Mouse (Mus musculus): Measurements from ENCODE around the gene Exd2. TPM values are rescaled to one million over a fixed set of nuclear protein-coding genes. Genes with fewer than 3 reads are reported as not detected.

The Exd2 gene
- polyA plus RNA-seq, 1 experiment from 2014 or later = 10.6 TPM

DNA sequence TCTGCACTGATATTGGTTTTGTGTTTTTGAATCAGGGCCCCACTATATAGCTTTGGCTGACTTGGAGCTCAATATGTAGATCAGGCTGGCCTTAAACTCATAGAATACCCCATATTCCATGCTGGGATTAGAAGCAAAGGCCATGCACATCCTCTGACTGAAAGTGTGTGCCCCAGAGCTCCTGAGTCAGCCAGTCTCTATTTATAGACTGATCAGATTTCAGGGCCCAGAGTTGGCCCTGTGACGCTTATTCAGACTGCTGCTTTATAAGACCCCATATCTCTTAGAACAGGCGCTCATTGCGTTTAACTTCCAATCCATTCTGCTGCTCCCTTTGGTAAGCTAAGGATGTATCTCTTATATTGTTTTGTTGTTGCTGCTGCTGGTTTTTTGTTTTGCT lies 17.1 kb downstream of the Exd2 start:
- Histone ChIP-seq H3K4me3 (ENCODE audit: low read depth, low read length) (no peak overlapping the region), H3K9me3 (ENCODE audit: low read length) (no peaks in the 10 kb centered on the region), H3K27me3 (replicated peaks; ENCODE audit: insufficient read depth, low read length) (no peaks in the 10 kb centered on the region), H3K36me3 (ENCODE audit: insufficient read depth, low read length) (no peaks in the 10 kb centered on the region), H3K4me2 (replicated peaks; ENCODE audit: low read depth, low read length) (no peak overlapping the region), H3K27ac (ENCODE audit: low read length) (no peak overlapping the region), H3K4me1 (ENCODE audit: insufficient read depth, low read depth, low read length) (no peaks in the 10 kb centered on the region), H3K9ac (replicated peaks; ENCODE audit: low read depth) (no peak overlapping the region)
- ATAC-seq (no peak), DNase-seq (ENCODE audit: low spot score) (no peak)
- 91% methylated on average over 3 of the region's 3 CpGs for WGBS
- no peak for TF ChIP-seq EP300 (IDR thresholded peaks at IDR 0.05)

DNA sequence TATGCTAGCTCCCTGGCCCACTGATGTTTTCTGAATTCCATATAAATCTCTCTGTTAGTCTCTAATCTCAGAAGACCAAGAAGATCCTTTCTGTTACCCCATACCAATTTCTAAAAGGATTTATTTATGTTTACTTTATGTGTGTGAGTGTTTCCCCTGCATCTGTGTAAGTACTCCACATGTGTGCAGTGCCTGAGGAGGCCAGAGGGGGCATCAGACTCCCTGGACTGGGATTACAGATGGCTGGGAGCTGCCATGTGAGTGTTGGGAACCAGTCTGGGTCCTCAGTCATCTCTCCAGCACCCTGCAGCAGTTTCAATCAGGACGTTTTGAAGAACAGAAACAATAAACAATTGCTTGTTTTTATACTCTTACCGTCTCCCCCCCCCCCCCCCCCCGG lies 20.5 kb downstream of the Exd2 start:
- H3K4me2 ChIP-seq (replicated peaks; ENCODE audit: low read depth, low read length) = no peak overlapping the region
- WGBS = 51% methylated on average over 3 of the region's 3 CpGs
- no peak overlapping the region for H3K9ac ChIP-seq (replicated peaks; ENCODE audit: low read depth)
- TF ChIP-seq CTCF (IDR thresholded peaks at IDR 0.05) = 0 out of 2 replicates have a peak, but pooled peaks have one; percentile 8
- TF ChIP-seq EP300 (IDR thresholded peaks at IDR 0.05) = no peak
- ATAC-seq (no peak), DNase-seq (ENCODE audit: low spot score) (no peak)
- H3K4me3 ChIP-seq (ENCODE audit: low read depth, low read length) = no peak overlapping the region
- 0 out of 2 replicates have a peak, but pooled peaks cover 5% of the 10 kb centered on the region for H3K36me3 ChIP-seq (ENCODE audit: insufficient read depth, low read length)
- H3K4me1 ChIP-seq (ENCODE audit: insufficient read depth, low read depth, low read length) = no peaks in the 10 kb centered on the region
- H3K27me3 ChIP-seq (replicated peaks; ENCODE audit: insufficient read depth, low read length) = no peaks in the 10 kb centered on the region
- H3K9me3 ChIP-seq (ENCODE audit: low read length) = no peaks in the 10 kb centered on the region
- H3K27ac ChIP-seq (ENCODE audit: low read length) = no peak overlapping the region

DNA sequence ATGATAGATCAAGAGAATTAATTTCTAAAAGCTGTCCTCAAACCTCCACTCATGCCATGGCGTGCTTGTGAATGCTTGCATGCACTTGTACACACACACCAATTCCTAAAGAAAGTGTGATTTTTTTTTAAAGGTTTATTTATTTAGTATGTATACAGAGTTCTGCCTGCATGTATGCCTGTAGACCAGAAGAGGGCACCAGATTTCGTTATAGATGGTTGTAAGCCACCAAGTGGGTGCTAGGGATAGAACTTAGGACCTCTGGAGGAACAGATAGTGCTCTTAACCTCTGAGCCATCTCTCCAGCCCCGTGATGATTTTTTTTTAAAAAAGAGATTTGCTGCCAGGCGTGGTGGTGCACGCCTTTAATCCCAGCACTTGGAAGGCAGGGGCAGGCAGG lies 30.4 kb downstream of the Exd2 start:
- ATAC-seq (no peak), DNase-seq (ENCODE audit: low spot score) (no peak)
- TF ChIP-seq CTCF (IDR thresholded peaks at IDR 0.05) = peak; percentile 4; the same call in 1 of the 2 replicates
- no peak for TF ChIP-seq EP300 (IDR thresholded peaks at IDR 0.05)
- Histone ChIP-seq H3K4me3 (ENCODE audit: low read depth, low read length) (no peak overlapping the region), H3K4me1 (ENCODE audit: insufficient read depth, low read depth, low read length) (no peaks in the 10 kb centered on the region), H3K9ac (replicated peaks; ENCODE audit: low read depth) (no peak overlapping the region), H3K27me3 (replicated peaks; ENCODE audit: insufficient read depth, low read length) (no peaks in the 10 kb centered on the region), H3K4me2 (replicated peaks; ENCODE audit: low read depth, low read length) (no peak overlapping the region), H3K27ac (ENCODE audit: low read length) (no peak overlapping the region), H3K9me3 (ENCODE audit: low read length) (no peaks in the 10 kb centered on the region), H3K36me3 (ENCODE audit: insufficient read depth, low read length) (peaks cover 7% of the 10 kb centered on the region; the same call in 1 of the 2 replicates)
- WGBS = 96% methylated on average over 5 of the region's 5 CpGs

DNA sequence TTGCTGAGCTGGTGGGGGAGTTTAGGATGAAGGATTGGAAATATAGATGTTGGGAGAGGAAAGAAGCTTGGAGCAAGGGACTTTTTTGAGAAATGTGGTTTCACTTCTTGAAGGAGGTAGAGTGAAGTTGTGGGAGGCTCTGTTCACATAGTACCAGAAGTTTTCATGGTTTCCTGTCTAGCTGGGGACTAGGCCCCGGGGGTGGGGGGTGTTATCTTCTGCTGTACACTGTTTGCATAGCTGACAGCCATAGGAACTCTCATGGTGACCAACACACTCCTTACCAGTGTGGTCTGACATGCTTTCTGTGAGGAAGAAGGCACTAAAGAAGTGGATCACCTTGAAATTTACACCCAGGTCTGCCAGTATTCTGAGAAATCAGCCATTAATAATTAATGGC lies 32.8 kb downstream of the Exd2 start:
- no peak overlapping the region for H3K4me2 ChIP-seq (replicated peaks; ENCODE audit: low read depth, low read length)
- H3K4me3 ChIP-seq (ENCODE audit: low read depth, low read length) = no peak overlapping the region
- DNase-seq (ENCODE audit: low spot score) (no peak), ATAC-seq (no peak)
- H3K9ac ChIP-seq (replicated peaks; ENCODE audit: low read depth) = no peak overlapping the region
- H3K4me1 ChIP-seq (ENCODE audit: insufficient read depth, low read depth, low read length) = no peaks in the 10 kb centered on the region
- H3K36me3 ChIP-seq (ENCODE audit: insufficient read depth, low read length) = peaks cover 7% of the 10 kb centered on the region; the same call in 1 of the 2 replicates
- TF ChIP-seq CTCF (IDR thresholded peaks at IDR 0.05) = no peak
- TF ChIP-seq EP300 (IDR thresholded peaks at IDR 0.05) = no peak
- 57% methylated on average over 1 of the region's 1 CpGs for WGBS
- no peaks in the 10 kb centered on the region for H3K27me3 ChIP-seq (replicated peaks; ENCODE audit: insufficient read depth, low read length)
- no peaks in the 10 kb centered on the region for H3K9me3 ChIP-seq (ENCODE audit: low read length)
- H3K27ac ChIP-seq (ENCODE audit: low read length) = no peak overlapping the region

DNA sequence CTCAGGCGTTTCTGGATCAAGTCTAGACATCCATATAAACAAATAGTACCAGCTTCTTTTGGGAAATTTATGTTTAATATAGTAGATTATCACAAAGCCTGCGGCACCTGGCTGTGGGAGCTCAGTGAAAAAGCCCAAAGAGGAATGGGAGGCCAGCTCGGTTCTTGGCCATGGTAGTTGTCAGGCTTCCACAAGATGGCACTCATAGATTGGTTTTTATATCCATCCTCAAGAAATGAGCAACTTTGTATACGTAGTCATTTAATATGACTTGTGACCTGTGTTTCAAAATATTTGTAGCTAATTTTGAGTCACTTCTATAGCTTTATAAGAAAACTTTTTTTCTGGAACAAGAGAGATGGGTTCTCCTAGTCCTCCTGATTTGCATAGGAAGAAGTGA lies 35.5 kb downstream of the Exd2 start:
- Histone ChIP-seq H3K4me3 (ENCODE audit: low read depth, low read length) (no peak overlapping the region), H3K9me3 (ENCODE audit: low read length) (no peaks in the 10 kb centered on the region), H3K27me3 (replicated peaks; ENCODE audit: insufficient read depth, low read length) (no peaks in the 10 kb centered on the region), H3K9ac (replicated peaks; ENCODE audit: low read depth) (no peak overlapping the region), H3K36me3 (ENCODE audit: insufficient read depth, low read length) (no peaks in the 10 kb centered on the region), H3K4me2 (replicated peaks; ENCODE audit: low read depth, low read length) (no peak overlapping the region), H3K4me1 (ENCODE audit: insufficient read depth, low read depth, low read length) (no peaks in the 10 kb centered on the region), H3K27ac (ENCODE audit: low read length) (no peak overlapping the region)
- peak; percentile 60 for TF ChIP-seq CTCF (IDR thresholded peaks at IDR 0.05)
- no peak for TF ChIP-seq EP300 (IDR thresholded peaks at IDR 0.05)
- no peak for ATAC-seq
- DNase-seq (ENCODE audit: low spot score) = peak; percentile 71
- 54% methylated on average over 4 of the region's 4 CpGs for WGBS

DNA sequence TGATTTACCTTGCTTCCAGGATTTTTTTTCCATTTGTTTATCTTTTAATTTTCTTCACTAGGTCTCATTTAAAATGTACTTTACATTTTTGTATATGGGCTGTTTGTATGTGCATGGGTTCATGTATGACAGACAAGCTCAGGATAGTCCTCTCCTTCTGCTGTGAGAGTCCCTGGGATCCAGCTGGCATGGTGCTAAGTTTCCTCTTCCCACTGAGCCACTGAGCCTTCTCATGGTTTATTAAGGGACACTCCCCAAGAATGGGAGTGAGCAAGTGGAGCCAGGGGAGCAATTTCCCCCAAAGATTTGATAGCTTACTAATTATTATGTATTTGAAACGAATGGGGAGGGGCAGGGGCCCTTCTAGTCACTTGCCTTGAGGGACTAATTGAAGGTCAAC lies 37.6 kb downstream of the Exd2 start:
- 42% methylated on average over 1 of the region's 1 CpGs for WGBS

DNA sequence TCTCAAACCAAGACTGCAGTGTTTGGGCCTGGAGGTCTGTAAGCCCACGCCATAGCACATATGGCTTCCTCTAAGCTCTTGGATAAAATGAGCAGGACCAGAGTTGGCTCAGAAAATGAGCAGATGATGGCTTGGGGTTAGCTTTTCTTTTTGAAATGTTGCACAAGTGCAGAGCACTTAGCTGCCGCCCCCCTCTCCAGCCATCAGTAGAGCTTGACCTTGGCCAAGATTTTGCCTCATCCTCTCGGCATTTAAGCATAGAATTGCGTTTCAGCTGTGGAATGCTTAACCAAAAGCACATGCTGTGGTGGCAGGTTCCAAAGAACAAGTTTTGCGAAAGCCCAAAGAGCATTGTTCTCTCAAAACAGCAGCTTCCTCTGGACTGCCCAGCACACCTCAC lies 41.8 kb downstream of the Exd2 start:
- no peaks in the 10 kb centered on the region for H3K27me3 ChIP-seq (replicated peaks; ENCODE audit: insufficient read depth, low read length)
- DNase-seq (ENCODE audit: low spot score) (peak; percentile 75), ATAC-seq (peak; percentile 62)
- H3K9me3 ChIP-seq (ENCODE audit: low read length) = no peaks in the 10 kb centered on the region
- H3K4me3 ChIP-seq (ENCODE audit: low read depth, low read length) = no peak overlapping the region
- WGBS = 60% methylated on average over 5 of the region's 5 CpGs
- H3K4me1 ChIP-seq (ENCODE audit: insufficient read depth, low read depth, low read length) = no peaks in the 10 kb centered on the region
- no peak overlapping the region for H3K27ac ChIP-seq (ENCODE audit: low read length)
- H3K4me2 ChIP-seq (replicated peaks; ENCODE audit: low read depth, low read length) = no peak overlapping the region
- H3K9ac ChIP-seq (replicated peaks; ENCODE audit: low read depth) = no peak overlapping the region
- no peaks in the 10 kb centered on the region for H3K36me3 ChIP-seq (ENCODE audit: insufficient read depth, low read length)
- TF ChIP-seq CTCF (IDR thresholded peaks at IDR 0.05) (no peak), EP300 (IDR thresholded peaks at IDR 0.05) (no peak)

More for the DNA sequence above, 37.6 kb downstream of the Exd2 start:
- Histone ChIP-seq H3K27me3 (replicated peaks; ENCODE audit: insufficient read depth, low read length) (no peaks in the 10 kb centered on the region), H3K4me1 (ENCODE audit: insufficient read depth, low read depth, low read length) (no peaks in the 10 kb centered on the region), H3K4me3 (ENCODE audit: low read depth, low read length) (no peak overlapping the region), H3K9ac (replicated peaks; ENCODE audit: low read depth) (no peak overlapping the region), H3K27ac (ENCODE audit: low read length) (no peak overlapping the region), H3K9me3 (ENCODE audit: low read length) (no peaks in the 10 kb centered on the region), H3K4me2 (replicated peaks; ENCODE audit: low read depth, low read length) (no peak overlapping the region), H3K36me3 (ENCODE audit: insufficient read depth, low read length) (no peaks in the 10 kb centered on the region)
- TF ChIP-seq EP300 (IDR thresholded peaks at IDR 0.05) (no peak), CTCF (IDR thresholded peaks at IDR 0.05) (no peak)
- ATAC-seq (no peak), DNase-seq (ENCODE audit: low spot score) (no peak)
